Mouse (Mus musculus): ENCODE results near the gene Cxcl13. TPM values are rescaled to one million over a fixed set of nuclear protein-coding genes. Genes with fewer than 3 reads are reported as not detected.

Cxcl13 gene
- polyA plus RNA-seq, 1 experiment from 2014 or later = 2.4 TPM

DNA sequence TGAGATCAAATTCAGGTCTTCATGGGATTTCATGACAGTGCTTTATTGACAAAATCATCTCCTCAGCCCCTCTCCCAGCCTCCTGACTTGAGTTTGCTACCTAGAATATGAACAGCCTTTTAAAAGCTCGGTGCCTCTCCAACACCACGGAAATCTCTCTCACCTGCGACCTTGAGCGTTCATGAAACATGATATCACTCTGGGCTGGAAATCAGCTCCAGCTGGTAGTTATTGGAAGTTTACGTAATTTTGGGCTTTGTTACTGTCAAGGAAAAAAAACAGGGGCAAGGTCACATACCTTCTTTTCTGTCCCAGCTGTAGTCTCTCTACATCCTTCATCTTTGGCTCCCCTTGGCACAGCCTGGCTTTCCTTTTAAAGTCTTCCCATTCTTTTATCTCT, 20.7 kb upstream of the Cxcl13 start:
- DNase-seq (no peak), ATAC-seq (ENCODE audit: insufficient read depth) (no peak)
- no peaks in the 10 kb centered on the region for H3K9me3 ChIP-seq (ENCODE audit: low read depth, low read length)
- H3K36me3 ChIP-seq (ENCODE audit: insufficient read depth) = no peaks in the 10 kb centered on the region
- no peak overlapping the region for H3K4me3 ChIP-seq (ENCODE audit: low read depth, low read length)
- WGBS = 29% methylated on average over 5 of the region's 5 CpGs
- TF ChIP-seq CTCF (IDR thresholded peaks at IDR 0.05; ENCODE audit: low read depth) = no peak
- no peak overlapping the region for H3K9ac ChIP-seq
- no peak overlapping the region for H3K4me2 ChIP-seq
- H3K4me1 ChIP-seq (ENCODE audit: insufficient read depth) = no peaks in the 10 kb centered on the region
- H3K27me3 ChIP-seq (ENCODE audit: insufficient read depth, low read length) = no peaks in the 10 kb centered on the region
- no peak overlapping the region for H3K27ac ChIP-seq (ENCODE audit: low read depth)

GRCm38 (mm10) chr5:95937129-95937528, 19.6 kb upstream of the Cxcl13 start:
- no peak overlapping the region for H3K4me3 ChIP-seq (ENCODE audit: low read depth, low read length)
- no peak for DNase-seq
- H3K27me3 ChIP-seq (ENCODE audit: insufficient read depth, low read length) = no peaks in the 10 kb centered on the region
- no peaks in the 10 kb centered on the region for H3K9me3 ChIP-seq (ENCODE audit: low read depth, low read length)
- no peak overlapping the region for H3K9ac ChIP-seq
- no peaks in the 10 kb centered on the region for H3K4me1 ChIP-seq (ENCODE audit: insufficient read depth)
- ATAC-seq (ENCODE audit: insufficient read depth) = no peak
- WGBS = 40% methylated on average over 2 of the region's 2 CpGs
- no peaks in the 10 kb centered on the region for H3K36me3 ChIP-seq (ENCODE audit: insufficient read depth)
- H3K4me2 ChIP-seq = no peak overlapping the region
- no peak for TF ChIP-seq CTCF (IDR thresholded peaks at IDR 0.05; ENCODE audit: low read depth)
- H3K27ac ChIP-seq (ENCODE audit: low read depth) = no peak overlapping the region

DNA sequence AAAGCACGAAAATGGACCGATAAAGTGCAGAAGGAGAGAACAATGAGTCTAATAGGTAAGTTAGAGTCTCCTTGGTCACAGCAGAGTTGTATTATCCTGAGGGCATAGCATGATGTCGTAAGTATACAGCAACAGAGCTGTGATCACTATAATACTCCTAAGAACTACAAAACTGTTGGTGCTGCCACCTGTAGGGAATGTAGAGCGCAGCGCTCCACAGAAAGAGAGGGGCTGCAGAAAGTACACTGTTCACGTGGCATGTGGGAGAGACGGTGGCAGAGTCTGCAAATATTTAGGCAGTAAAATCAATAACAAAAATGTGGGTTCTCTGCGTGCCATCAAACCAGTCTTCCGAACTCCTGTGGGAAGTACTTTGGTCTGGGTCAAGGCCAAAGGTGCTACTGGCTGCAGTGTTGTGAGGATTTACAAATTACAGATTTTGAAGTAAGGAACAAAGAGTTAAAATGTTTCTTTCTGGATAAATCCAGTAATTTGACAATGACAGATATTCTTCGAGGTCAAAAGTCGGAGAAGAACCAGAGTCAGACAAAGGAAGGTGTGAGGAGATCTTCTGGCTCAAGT, 18.6 kb upstream of the Cxcl13 start:
- Histone ChIP-seq H3K27ac (ENCODE audit: low read depth) (no peak overlapping the region), H3K27me3 (ENCODE audit: insufficient read depth, low read length) (no peaks in the 10 kb centered on the region), H3K4me2 (no peak overlapping the region), H3K36me3 (ENCODE audit: insufficient read depth) (no peaks in the 10 kb centered on the region), H3K4me3 (ENCODE audit: low read depth, low read length) (no peak overlapping the region), H3K4me1 (ENCODE audit: insufficient read depth) (no peaks in the 10 kb centered on the region), H3K9me3 (ENCODE audit: low read depth, low read length) (no peaks in the 10 kb centered on the region), H3K9ac (no peak overlapping the region)
- peak; percentile 23 for DNase-seq
- peak; percentile 32; the same call in 1 of the 2 replicates for TF ChIP-seq CTCF (IDR thresholded peaks at IDR 0.05; ENCODE audit: low read depth)
- 53% methylated on average over 11 of the region's 11 CpGs for WGBS
- ATAC-seq (ENCODE audit: insufficient read depth) = no peak

- DNase-seq (no peak), ATAC-seq (ENCODE audit: insufficient read depth) (peak; percentile 38; the same call in 1 of the 2 replicates)
- no peaks in the 10 kb centered on the region for H3K9me3 ChIP-seq (ENCODE audit: low read depth, low read length)
- H3K36me3 ChIP-seq (ENCODE audit: insufficient read depth) = no peaks in the 10 kb centered on the region
- H3K27ac ChIP-seq (ENCODE audit: low read depth) = no peak overlapping the region
- no peaks in the 10 kb centered on the region for H3K4me1 ChIP-seq (ENCODE audit: insufficient read depth)
- no peaks in the 10 kb centered on the region for H3K27me3 ChIP-seq (ENCODE audit: insufficient read depth, low read length)
- no peak overlapping the region for H3K9ac ChIP-seq
- 22% methylated on average over 4 of the region's 4 CpGs for WGBS
- TF ChIP-seq CTCF (IDR thresholded peaks at IDR 0.05; ENCODE audit: low read depth) = no peak
- H3K4me3 ChIP-seq (ENCODE audit: low read depth, low read length) = no peak overlapping the region
- no peak overlapping the region for H3K4me2 ChIP-seq
These were observed 16.0 kb upstream of the Cxcl13 start for GRCm38 (mm10) chr5:95940682-95941221.

DNA sequence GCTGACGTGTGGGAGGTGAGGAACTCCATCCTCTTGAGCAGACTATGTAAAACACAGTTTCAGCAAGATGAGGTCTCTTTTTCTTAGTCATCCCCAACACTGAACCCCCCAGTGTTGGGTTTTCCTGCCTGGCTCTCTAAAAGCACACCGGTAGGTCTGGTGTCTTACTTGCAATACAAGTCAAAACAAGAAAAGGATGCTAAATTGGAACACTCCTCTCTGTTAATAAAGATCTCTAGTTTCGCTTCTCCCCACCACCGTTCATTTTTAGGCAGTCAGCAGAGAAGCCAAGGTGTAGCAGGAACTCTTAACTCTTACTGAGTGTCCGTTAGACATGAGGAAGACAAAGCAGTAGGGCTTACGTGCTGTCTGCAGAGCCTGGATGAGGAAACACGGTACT, 15.2 kb upstream of the Cxcl13 start:
- Histone ChIP-seq H3K9me3 (ENCODE audit: low read depth, low read length) (no peaks in the 10 kb centered on the region), H3K4me2 (no peak overlapping the region), H3K4me3 (ENCODE audit: low read depth, low read length) (no peak overlapping the region), H3K36me3 (ENCODE audit: insufficient read depth) (no peaks in the 10 kb centered on the region), H3K9ac (no peak overlapping the region), H3K27me3 (ENCODE audit: insufficient read depth, low read length) (no peaks in the 10 kb centered on the region), H3K27ac (ENCODE audit: low read depth) (no peak overlapping the region), H3K4me1 (ENCODE audit: insufficient read depth) (no peaks in the 10 kb centered on the region)
- 69% methylated on average over 7 of the region's 7 CpGs for WGBS
- ATAC-seq (ENCODE audit: insufficient read depth) = no peak
- DNase-seq = no peak
- no peak for TF ChIP-seq CTCF (IDR thresholded peaks at IDR 0.05; ENCODE audit: low read depth)

DNA sequence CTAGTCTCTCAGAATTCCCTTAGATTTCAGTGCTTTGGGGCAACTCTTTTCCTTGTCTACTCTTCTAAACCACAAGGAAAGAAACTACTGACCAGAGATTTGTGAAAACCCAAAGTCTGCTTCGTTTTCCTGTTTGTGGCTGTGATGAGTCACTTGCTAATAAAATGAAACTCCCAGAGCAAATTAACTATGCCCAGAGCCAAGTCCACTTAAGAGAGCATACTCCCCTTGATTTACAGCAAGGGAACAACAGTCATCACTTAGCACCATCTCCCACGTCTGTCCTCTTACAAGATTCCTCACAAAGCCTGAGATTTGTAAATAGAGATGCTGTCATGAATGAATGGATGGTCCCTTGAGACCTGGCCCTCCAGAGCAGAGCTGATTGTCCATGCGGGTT, 11.6 kb upstream of the Cxcl13 start:
- DNase-seq (no peak), ATAC-seq (ENCODE audit: insufficient read depth) (no peak)
- no peaks in the 10 kb centered on the region for H3K27me3 ChIP-seq (ENCODE audit: insufficient read depth, low read length)
- no peaks in the 10 kb centered on the region for H3K4me1 ChIP-seq (ENCODE audit: insufficient read depth)
- H3K27ac ChIP-seq (ENCODE audit: low read depth) = no peak overlapping the region
- no peak overlapping the region for H3K4me2 ChIP-seq
- H3K9ac ChIP-seq = no peak overlapping the region
- H3K36me3 ChIP-seq (ENCODE audit: insufficient read depth) = no peaks in the 10 kb centered on the region
- WGBS = 32% methylated on average over 3 of the region's 3 CpGs
- no peaks in the 10 kb centered on the region for H3K9me3 ChIP-seq (ENCODE audit: low read depth, low read length)
- no peak overlapping the region for H3K4me3 ChIP-seq (ENCODE audit: low read depth, low read length)
- TF ChIP-seq CTCF (IDR thresholded peaks at IDR 0.05; ENCODE audit: low read depth) = no peak

DNA sequence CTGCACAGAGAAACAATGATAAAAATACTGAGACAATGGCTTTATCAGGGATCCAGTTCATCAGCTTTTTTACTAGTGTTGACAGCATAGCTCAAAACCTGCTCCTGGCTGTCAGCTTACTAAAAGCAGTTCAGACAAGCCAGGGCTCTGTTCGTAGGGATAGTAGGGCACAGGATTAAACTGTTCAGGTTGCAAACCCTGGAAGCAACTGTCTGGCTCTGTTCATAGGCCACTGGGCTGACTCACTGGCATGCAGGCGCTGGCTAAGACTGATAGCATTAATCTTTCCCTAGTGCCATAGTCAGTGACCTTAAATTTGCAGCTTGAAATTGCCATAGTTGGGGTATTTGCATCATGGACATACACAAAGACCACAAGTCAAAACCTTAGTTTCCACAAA, 10.4 kb upstream of the Cxcl13 start:
- Histone ChIP-seq H3K4me2 (no peak overlapping the region), H3K27me3 (ENCODE audit: insufficient read depth, low read length) (no peaks in the 10 kb centered on the region), H3K9me3 (ENCODE audit: low read depth, low read length) (no peaks in the 10 kb centered on the region), H3K27ac (ENCODE audit: low read depth) (no peak overlapping the region), H3K9ac (no peak overlapping the region), H3K4me3 (ENCODE audit: low read depth, low read length) (no peak overlapping the region), H3K4me1 (ENCODE audit: insufficient read depth) (no peaks in the 10 kb centered on the region), H3K36me3 (ENCODE audit: insufficient read depth) (no peaks in the 10 kb centered on the region)
- ATAC-seq (ENCODE audit: insufficient read depth) (no peak), DNase-seq (no peak)
- 68% methylated on average over 2 of the region's 2 CpGs for WGBS
- TF ChIP-seq CTCF (IDR thresholded peaks at IDR 0.05; ENCODE audit: low read depth) = no peak
